Mouse (Mus musculus) frontal cortex, postnatal 10 days (tissue): ENCODE measurements around the gene Fam189a2.
A peak's percentile ranks its signal among the peaks of the same experiment; 100 is the strongest.

ENCODE experiments used
- DNase-seq, 2 experiments: peaks; one replicate each; pipeline ENCODE4 v3.0.0; 2022; ENCODE audit warnings: low spot score in 2 of 2, mixed read lengths in 1 of 2

Fam189a2 gene

GRCm38 (mm10) chr19:24030871-24031556 lies at the start of gene Fam189a2:
Fam189a2 (minus strand) TSS chr19:24031019.
- peak in 1 of 2 experiments; percentile 33 for DNase-seq

DNA sequence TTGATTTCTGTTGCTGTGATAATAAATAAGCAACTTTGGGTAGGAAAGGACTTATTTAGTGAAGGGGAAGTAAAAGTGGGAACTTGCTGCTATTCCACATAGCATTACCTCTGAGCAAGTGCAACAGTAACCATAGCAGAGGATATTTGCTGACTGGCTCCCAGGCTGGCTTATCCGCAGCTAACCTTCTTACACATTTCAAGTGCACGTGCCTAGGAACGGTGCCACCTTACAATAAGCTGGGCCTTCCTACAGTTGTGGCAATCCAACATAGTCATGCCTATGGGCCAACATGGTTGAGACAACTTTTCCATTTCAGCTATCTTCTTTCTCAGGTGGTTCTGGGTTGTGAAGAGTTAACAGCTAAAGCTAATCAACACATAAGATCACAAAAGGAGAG lies 46.8 kb upstream of the Fam189a2 start:
- DNase-seq, result no peak

DNA sequence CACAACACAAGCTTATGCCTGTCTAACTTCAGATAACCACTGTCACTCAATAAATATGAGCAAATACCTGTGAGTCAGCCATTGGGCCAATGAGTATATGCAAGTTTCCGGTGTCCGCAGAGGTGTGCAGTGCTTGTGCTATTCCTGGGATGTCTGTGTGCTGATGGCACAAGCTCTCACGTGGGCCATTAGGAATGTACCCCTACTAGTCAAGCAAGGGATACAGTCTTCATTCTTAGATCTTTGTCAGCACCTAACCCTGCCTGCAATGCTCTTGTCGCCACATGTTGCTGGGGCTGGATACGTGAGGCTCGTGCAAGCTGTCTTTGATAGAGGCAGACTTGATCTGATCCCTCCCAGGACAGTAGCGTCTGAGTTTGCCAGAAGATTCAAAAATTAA lies 45.7 kb upstream of the Fam189a2 start:
- DNase-seq, result no peak

- DNase-seq, result no peak
Observed at GRCm38 (mm10) chr19:24075927-24076326, 45.1 kb upstream of the Fam189a2 start.

- no peak for DNase-seq
Observed at GRCm38 (mm10) chr19:24073155-24073554, 42.3 kb upstream of the Fam189a2 start.

GRCm38 (mm10) chr19:24064348-24064895 lies 33.6 kb upstream of the Fam189a2 start:
- no peak for DNase-seq

- no peak for DNase-seq
Observed at GRCm38 (mm10) chr19:24063585-24063984, 32.8 kb upstream of the Fam189a2 start.

- DNase-seq, result peak in 1 of 2 experiments; percentile 26
Observed at GRCm38 (mm10) chr19:24058851-24059250, 28.0 kb upstream of the Fam189a2 start.

DNA sequence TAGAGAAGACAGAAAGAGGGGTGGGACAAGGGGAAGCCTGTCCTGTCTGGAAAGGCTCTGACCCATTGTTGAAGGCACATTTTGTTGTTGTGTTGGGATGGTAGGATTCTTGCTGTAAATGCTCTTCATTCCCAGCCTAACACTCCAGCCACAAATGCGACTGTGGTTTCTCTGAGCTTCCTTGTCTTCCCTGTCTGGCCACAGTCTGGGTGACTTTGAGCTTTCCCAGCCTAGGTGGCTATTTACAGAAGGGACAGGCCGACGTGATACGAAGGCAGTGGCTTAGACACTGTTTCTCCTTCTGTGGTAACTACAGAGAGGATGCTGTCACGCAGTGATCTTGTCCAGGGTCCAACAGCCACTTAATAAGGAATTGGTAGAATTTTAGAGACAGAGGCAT lies 27.2 kb upstream of the Fam189a2 start:
- DNase-seq, result no peak

- DNase-seq, result no peak
Observed at GRCm38 (mm10) chr19:24056880-24057279, 26.1 kb upstream of the Fam189a2 start.

GRCm38 (mm10) chr19:24054904-24055303 lies 24.1 kb upstream of the Fam189a2 start:
- no peak for DNase-seq

- DNase-seq, result no peak
Observed at GRCm38 (mm10) chr19:24054265-24054664, 23.4 kb upstream of the Fam189a2 start.

GRCm38 (mm10) chr19:24050514-24050913 lies 19.7 kb upstream of the Fam189a2 start:
- no peak for DNase-seq

DNA sequence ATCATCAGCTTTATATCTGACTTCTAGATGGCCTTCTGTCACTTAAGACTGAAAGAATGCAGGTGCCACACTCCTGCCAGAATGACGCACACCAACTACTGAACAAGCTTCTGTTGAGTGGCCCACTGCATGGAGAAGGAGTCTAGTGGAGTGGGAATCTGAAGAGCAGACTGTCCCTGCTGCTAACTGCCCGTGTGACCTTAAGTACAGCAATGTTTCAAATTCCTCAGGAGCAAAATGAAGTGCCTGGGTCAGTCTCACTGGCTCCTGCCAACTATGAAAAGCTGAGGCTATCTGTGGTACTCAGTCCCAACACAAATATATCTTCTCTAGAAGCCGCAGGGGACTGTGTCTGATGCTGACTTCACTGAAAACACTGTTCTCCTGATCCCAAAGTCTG lies 18.5 kb upstream of the Fam189a2 start:
- no peak for DNase-seq

DNA sequence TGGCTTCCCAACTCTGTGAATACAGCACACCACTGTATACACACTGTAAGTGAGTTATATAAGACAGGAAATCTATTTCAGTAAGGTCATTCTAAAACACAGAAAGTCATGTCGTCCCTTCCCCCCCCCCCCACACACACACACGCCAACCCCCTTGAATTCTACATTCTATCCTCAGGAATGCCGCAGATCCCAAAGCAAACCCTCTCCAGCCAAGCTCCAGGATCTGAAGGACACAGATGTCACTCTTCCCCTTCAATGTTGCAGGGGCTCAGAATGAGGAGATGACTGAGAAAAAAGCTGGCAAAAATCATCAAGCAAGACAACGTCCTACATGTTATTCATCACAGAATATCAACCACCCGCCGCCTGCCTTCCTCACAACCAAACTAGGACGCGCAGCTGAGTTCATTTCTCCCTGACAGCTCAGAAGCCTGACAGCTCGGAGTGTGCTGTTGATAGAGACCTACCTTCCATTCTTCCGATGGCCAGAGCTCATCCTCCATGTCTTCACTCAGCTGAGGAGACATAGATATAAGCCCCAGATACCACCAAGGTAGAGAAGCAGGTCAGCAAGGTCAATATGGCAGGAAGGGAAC lies 15.7 kb upstream of the Fam189a2 start:
- no peak for DNase-seq

GRCm38 (mm10) chr19:24042387-24042786 lies 11.6 kb upstream of the Fam189a2 start:
- DNase-seq, result no peak

GRCm38 (mm10) chr19:24039061-24039853 lies 8.4 kb upstream of the Fam189a2 start:
- DNase-seq, result no peak

- DNase-seq, result no peak
Observed at GRCm38 (mm10) chr19:24034367-24034766, 3.5 kb upstream of the Fam189a2 start.

GRCm38 (mm10) chr19:24032654-24033236 lies 1.9 kb upstream of the Fam189a2 start:
- no peak for DNase-seq

- DNase-seq, result peak; percentile 13 to 25
Observed at GRCm38 (mm10) chr19:24030511-24030870, 328 bp downstream of the Fam189a2 start.

GRCm38 (mm10) chr19:24029616-24030510 lies 956 bp downstream of the Fam189a2 start:
- no peak for DNase-seq
